Mouse (Mus musculus): Measurements from ENCODE around the gene Dhrs1. TPM values are rescaled to one million over a fixed set of nuclear protein-coding genes. Genes with fewer than 3 reads are reported as not detected.
A peak's percentile ranks its signal among the peaks of the same experiment; 100 is the strongest.

Dhrs1 gene
- polyA plus RNA-seq, 1 experiment from 2014 or later, result 72.8 TPM

DNA sequence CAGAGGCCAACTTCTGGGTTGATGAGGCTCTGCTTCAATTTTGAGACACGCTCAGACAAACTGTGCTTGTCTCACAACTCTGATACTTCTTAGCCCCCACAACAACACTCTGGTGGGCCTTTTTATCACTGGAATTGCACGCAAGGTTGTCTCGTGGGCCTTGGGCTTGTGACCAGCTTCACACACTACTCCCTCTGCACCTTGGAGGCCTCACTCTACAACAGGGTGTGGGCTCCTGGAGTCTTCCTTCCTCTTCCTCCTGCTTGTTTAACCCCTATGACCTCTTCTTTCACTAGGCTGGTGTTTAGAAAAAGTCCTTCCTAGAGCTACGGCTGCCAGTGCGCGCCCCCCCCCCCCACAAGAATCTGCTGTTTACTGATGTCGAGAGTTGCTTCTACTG is 31.2 kb upstream of the Dhrs1 start:
- ATAC-seq (ENCODE audit: insufficient number of reproducible peaks, low FRiP score, low TSS enrichment, low read depth) (no peak), DNase-seq (ENCODE audit: low spot score) (no peak)
- Histone ChIP-seq H3K27ac (replicated peaks; ENCODE audit: low read depth, low read length) (no peak overlapping the region), H3K9me3 (ENCODE audit: control insufficient read depth, low read length) (no peaks in the 10 kb centered on the region), H3K36me3 (ENCODE audit: control insufficient read depth, insufficient read depth, low read length) (no peaks in the 10 kb centered on the region), H3K4me3 (ENCODE audit: low read depth, low read length) (no peak overlapping the region), H3K27me3 (ENCODE audit: control insufficient read depth, insufficient read depth, low read length) (no peaks in the 10 kb centered on the region), H3K4me2 (ENCODE audit: low read depth, severe bottlenecking) (no peak overlapping the region), H3K9ac (ENCODE audit: low read length) (no peak overlapping the region), H3K4me1 (ENCODE audit: control insufficient read depth, insufficient read depth, low read length) (peaks cover 4% of the 10 kb centered on the region)
- 80% methylated on average over 7 of the region's 7 CpGs for WGBS

DNA sequence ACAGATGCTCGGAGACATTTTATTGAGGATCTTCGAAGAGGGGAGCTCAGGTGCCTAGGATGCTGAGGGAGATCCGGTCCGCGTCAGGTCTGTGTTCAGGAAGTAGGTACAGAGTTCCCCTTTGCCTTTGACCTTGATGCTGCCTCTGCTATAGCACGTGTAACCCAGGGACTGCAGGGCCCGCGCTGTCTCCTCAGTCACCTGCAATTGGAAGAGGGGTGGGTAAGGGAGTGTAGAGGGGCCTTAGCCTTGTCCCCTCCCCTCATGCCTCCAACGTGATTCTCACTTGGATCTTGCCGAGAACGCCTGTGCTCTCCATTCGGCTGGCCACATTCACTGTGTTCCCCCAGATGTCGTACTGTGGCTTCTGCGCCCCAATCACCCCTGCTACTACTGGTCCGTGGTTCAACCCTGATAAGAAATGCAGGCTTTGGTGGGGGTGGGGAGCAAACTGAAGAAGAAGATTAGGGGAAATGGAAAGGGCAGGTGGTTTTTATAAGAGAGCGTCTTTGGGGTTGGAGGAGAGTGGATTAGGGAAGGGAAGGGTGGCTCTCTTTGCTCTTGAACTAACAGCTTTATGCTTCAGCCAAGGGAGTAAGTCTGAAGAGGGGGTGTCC is 23.7 kb upstream of the Dhrs1 start:
- no peak for ATAC-seq (ENCODE audit: insufficient number of reproducible peaks, low FRiP score, low TSS enrichment, low read depth)
- H3K4me1 ChIP-seq (ENCODE audit: control insufficient read depth, insufficient read depth, low read length), result no peaks in the 10 kb centered on the region
- H3K9ac ChIP-seq (ENCODE audit: low read length), result no peak overlapping the region
- H3K36me3 ChIP-seq (ENCODE audit: control insufficient read depth, insufficient read depth, low read length), result no peaks in the 10 kb centered on the region
- no peak overlapping the region for H3K4me2 ChIP-seq (ENCODE audit: low read depth, severe bottlenecking)
- DNase-seq (ENCODE audit: low spot score), result no peak
- no peaks in the 10 kb centered on the region for H3K9me3 ChIP-seq (ENCODE audit: control insufficient read depth, low read length)
- no peak overlapping the region for H3K27ac ChIP-seq (replicated peaks; ENCODE audit: low read depth, low read length)
- peaks cover 12% of the 10 kb centered on the region for H3K27me3 ChIP-seq (ENCODE audit: control insufficient read depth, insufficient read depth, low read length)
- WGBS, result 74% methylated on average over 16 of the region's 16 CpGs
- H3K4me3 ChIP-seq (ENCODE audit: low read depth, low read length), result no peak overlapping the region

DNA sequence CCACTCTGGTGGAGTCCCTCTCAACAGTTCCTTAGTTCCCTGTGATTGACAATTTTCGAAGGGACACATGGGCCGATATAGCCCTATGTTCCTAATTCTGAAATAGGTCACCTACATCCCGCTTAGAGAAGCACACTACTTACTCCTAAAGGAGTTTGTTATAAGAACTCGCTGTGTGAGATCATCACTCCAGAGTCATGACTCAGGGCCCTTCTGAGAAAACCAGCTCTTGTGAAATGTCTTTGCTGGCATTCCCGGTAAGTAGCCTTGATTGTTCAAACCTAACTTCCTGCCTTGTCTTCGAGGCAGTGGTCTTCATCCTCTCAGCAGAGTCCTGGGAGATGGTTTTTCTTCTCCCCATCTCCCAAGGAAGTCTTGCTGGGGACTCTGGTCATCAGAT is 23.1 kb upstream of the Dhrs1 start:
- H3K9ac ChIP-seq (ENCODE audit: low read length), result no peak overlapping the region
- WGBS, result 87% methylated on average over 6 of the region's 6 CpGs
- H3K27me3 ChIP-seq (ENCODE audit: control insufficient read depth, insufficient read depth, low read length), result peaks cover 12% of the 10 kb centered on the region
- H3K4me1 ChIP-seq (ENCODE audit: control insufficient read depth, insufficient read depth, low read length), result no peaks in the 10 kb centered on the region
- DNase-seq (ENCODE audit: low spot score), result no peak
- H3K4me3 ChIP-seq (ENCODE audit: low read depth, low read length), result no peak overlapping the region
- no peak overlapping the region for H3K27ac ChIP-seq (replicated peaks; ENCODE audit: low read depth, low read length)
- H3K9me3 ChIP-seq (ENCODE audit: control insufficient read depth, low read length), result no peaks in the 10 kb centered on the region
- ATAC-seq (ENCODE audit: insufficient number of reproducible peaks, low FRiP score, low TSS enrichment, low read depth), result no peak
- no peaks in the 10 kb centered on the region for H3K36me3 ChIP-seq (ENCODE audit: control insufficient read depth, insufficient read depth, low read length)
- no peak overlapping the region for H3K4me2 ChIP-seq (ENCODE audit: low read depth, severe bottlenecking)

DNA sequence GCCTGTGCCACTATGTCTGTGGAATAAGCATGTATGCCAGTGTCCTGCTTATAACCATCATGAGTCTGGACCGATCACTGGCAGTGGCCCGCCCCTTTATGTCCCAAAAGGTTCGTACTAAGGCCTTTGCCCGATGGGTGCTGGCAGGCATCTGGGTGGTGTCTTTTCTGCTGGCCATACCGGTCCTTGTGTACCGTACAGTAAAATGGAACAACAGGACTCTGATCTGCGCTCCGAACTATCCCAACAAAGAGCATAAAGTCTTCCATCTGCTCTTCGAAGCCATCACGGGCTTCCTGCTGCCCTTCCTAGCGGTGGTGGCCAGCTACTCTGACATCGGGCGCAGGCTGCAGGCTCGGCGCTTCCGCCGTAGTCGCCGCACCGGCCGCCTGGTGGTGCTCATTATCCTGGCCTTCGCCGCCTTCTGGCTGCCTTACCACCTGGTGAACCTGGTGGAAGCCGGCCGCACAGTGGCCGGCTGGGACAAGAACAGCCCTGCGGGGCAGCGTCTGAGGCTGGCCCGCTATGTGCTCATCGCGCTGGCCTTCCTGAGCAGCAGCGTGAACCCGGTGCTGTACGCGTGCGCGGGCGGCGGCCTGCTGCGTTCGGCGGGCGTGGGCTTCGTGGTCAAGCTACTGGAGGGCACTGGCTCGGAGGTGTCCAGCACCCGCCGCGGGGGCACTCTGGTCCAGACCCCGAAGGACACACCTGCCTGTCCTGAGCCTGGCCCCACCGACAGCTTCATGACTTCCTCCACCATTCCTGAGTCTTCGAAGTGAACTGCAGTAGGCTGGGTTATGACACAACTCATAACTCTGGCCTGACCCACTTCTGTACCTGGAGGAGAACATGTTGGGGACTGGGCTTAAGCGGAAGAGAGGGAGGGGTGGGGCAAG is 22.3 kb upstream of the Dhrs1 start:
- Histone ChIP-seq H3K4me1 (ENCODE audit: control insufficient read depth, insufficient read depth, low read length) (0 out of 2 replicates have a peak, but pooled peaks cover under 1% of the 10 kb centered on the region), H3K4me3 (ENCODE audit: low read depth, low read length) (peak overlapping the region; percentile 26), H3K9me3 (ENCODE audit: control insufficient read depth, low read length) (no peaks in the 10 kb centered on the region), H3K36me3 (ENCODE audit: control insufficient read depth, insufficient read depth, low read length) (no peaks in the 10 kb centered on the region), H3K27me3 (ENCODE audit: control insufficient read depth, insufficient read depth, low read length) (peaks cover 12% of the 10 kb centered on the region), H3K27ac (replicated peaks; ENCODE audit: low read depth, low read length) (no peak overlapping the region), H3K9ac (ENCODE audit: low read length) (peak overlapping the region; percentile 61), H3K4me2 (ENCODE audit: low read depth, severe bottlenecking) (peak overlapping the region; percentile 84)
- DNase-seq (ENCODE audit: low spot score) (peak; percentile 83), ATAC-seq (ENCODE audit: insufficient number of reproducible peaks, low FRiP score, low TSS enrichment, low read depth) (peak; percentile 57; the same call in 1 of the 2 replicates)
- 12% methylated on average over 52 of the region's 52 CpGs for WGBS

DNA sequence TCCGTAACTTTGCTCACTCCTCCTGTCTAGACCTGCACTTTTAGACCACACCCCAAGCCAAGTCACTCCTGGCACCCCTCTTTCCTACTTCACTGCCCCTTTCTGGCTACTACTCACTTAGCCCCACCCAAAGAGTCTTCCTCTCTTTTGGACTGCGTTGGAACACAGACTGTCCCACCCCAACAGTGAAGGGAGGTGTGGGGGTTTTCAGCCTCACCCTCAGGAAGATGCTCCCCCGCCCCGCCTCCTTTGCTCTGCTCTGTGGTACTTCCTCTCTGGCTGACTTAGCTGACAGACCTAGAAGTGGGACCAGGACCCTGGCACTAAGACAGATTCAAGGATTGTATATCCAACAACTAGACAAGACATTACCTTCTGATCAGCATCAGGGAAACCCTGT is 20.2 kb upstream of the Dhrs1 start, which contains the start of gene Ltb4r1:
Gene Ltb4r1, plus strand, starts transcription at position 267 of the 400 bp plus-strand sequence.
- 78% methylated on average over 4 of the region's 4 CpGs for WGBS
- Histone ChIP-seq H3K9me3 (ENCODE audit: control insufficient read depth, low read length) (no peaks in the 10 kb centered on the region), H3K27ac (replicated peaks; ENCODE audit: low read depth, low read length) (no peak within 1 kb of the TSS), H3K36me3 (ENCODE audit: control insufficient read depth, insufficient read depth, low read length) (no peaks in the 10 kb centered on the region), H3K4me2 (ENCODE audit: low read depth, severe bottlenecking) (no peak within 1 kb of the TSS), H3K4me3 (ENCODE audit: low read depth, low read length) (no peak within 1 kb of the TSS), H3K4me1 (ENCODE audit: control insufficient read depth, insufficient read depth, low read length) (peaks cover 7% of the 10 kb centered on the region; the same call in 1 of the 2 replicates), H3K9ac (ENCODE audit: low read length) (no peak within 1 kb of the TSS), H3K27me3 (ENCODE audit: control insufficient read depth, insufficient read depth, low read length) (peaks cover 24% of the 10 kb centered on the region)
- DNase-seq (ENCODE audit: low spot score) (no peak), ATAC-seq (ENCODE audit: insufficient number of reproducible peaks, low FRiP score, low TSS enrichment, low read depth) (no peak)

DNA sequence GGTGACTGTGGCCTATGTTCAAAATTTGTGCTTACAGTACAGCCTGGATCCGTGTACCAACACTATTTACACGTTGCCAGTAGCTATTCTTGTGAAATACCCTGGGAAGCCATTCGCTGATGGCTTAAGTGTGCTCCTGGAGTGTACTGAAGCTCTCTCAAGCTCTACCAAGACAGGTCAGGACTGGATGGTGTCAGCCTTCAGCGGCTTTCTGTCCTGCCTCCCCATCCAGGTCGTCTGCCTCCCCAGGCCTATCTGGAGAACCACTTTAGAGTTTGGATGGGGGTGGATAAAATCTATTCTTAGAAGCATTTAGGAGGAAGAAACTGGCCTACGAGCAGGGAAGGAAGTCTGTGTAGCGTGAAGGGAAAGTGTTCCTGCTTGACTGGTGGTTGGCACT is 17.7 kb upstream of the Dhrs1 start:
- Histone ChIP-seq H3K27me3 (ENCODE audit: control insufficient read depth, insufficient read depth, low read length) (peaks cover 24% of the 10 kb centered on the region), H3K9ac (ENCODE audit: low read length) (no peak overlapping the region; the same call in 1 of the 2 replicates), H3K4me2 (ENCODE audit: low read depth, severe bottlenecking) (no peak overlapping the region), H3K4me1 (ENCODE audit: control insufficient read depth, insufficient read depth, low read length) (peaks cover 7% of the 10 kb centered on the region; the same call in 1 of the 2 replicates), H3K9me3 (ENCODE audit: control insufficient read depth, low read length) (no peaks in the 10 kb centered on the region), H3K36me3 (ENCODE audit: control insufficient read depth, insufficient read depth, low read length) (no peaks in the 10 kb centered on the region), H3K4me3 (ENCODE audit: low read depth, low read length) (no peak overlapping the region), H3K27ac (replicated peaks; ENCODE audit: low read depth, low read length) (no peak overlapping the region)
- 71% methylated on average over 7 of the region's 7 CpGs for WGBS
- ATAC-seq (ENCODE audit: insufficient number of reproducible peaks, low FRiP score, low TSS enrichment, low read depth) (no peak), DNase-seq (ENCODE audit: low spot score) (no peak)

DNA sequence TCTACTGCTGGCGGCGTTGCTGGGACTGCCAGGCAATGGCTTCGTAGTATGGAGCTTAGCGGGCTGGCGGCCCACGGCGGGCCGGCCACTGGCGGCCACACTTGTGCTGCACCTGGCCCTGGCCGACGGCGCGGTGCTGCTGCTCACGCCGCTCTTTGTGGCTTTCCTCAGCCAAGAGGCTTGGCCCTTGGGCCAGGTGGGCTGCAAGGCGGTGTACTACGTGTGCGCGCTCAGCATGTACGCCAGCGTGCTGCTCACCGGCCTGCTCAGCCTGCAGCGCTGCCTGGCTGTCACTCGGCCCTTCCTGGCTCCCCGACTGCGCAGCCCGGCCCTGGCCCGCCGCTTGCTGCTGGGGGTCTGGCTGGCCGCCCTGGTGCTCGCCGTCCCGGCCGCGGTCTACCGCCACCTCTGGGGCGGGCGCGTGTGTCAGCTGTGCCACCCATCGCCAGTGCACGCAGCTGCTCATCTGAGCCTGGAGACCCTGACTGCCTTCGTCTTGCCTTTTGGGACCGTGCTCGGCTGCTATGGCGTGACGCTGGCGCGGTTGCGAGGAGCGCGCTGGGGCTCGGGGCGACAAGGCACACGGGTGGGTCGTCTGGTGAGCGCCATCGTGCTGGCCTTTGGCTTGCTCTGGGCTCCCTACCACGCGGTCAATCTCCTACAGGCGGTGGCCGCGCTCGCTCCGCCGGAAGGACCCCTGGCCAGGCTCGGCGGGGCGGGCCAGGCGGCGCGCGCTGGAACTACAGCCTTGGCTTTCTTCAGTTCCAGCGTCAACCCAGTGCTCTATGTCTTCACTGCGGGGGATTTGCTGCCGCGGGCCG is 16.7 kb upstream of the Dhrs1 start:
- Histone ChIP-seq H3K4me1 (ENCODE audit: control insufficient read depth, insufficient read depth, low read length) (peaks cover 7% of the 10 kb centered on the region; the same call in 1 of the 2 replicates), H3K9ac (ENCODE audit: low read length) (peak overlapping the region; percentile 70), H3K27ac (replicated peaks; ENCODE audit: low read depth, low read length) (no peak overlapping the region), H3K27me3 (ENCODE audit: control insufficient read depth, insufficient read depth, low read length) (peaks cover 17% of the 10 kb centered on the region), H3K9me3 (ENCODE audit: control insufficient read depth, low read length) (no peaks in the 10 kb centered on the region), H3K4me3 (ENCODE audit: low read depth, low read length) (peak overlapping the region; percentile 51), H3K4me2 (ENCODE audit: low read depth, severe bottlenecking) (peak overlapping the region; percentile 93), H3K36me3 (ENCODE audit: control insufficient read depth, insufficient read depth, low read length) (no peaks in the 10 kb centered on the region)
- under 1% methylated on average over 77 of the region's 77 CpGs for WGBS
- DNase-seq (ENCODE audit: low spot score) (peak; percentile 77), ATAC-seq (ENCODE audit: insufficient number of reproducible peaks, low FRiP score, low TSS enrichment, low read depth) (peak; percentile 68)

DNA sequence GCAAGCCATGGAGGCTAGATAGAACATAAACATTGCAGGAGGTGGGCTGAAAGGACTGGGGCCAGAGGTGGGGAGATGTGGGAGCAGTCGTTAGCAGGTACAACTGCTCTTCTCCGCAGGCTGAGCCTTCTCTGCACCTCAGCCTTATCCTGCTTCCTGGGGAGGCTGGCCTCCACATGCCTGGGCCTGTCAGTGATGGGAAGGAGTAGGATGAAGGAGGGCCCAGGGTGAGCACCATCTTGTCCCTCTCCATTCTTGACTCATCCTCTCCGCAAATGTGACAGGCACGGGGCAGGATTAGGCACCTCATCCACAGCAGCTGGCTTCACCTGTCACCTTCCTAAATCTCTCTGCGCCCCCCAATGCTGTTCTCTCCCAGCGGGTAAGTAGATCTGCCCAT is 15.7 kb upstream of the Dhrs1 start, which contains the start of gene Ltb4r2:
Gene Ltb4r2, plus strand, starts transcription at position 266 of the 400 bp plus-strand sequence.
- DNase-seq (ENCODE audit: low spot score) (no peak), ATAC-seq (ENCODE audit: insufficient number of reproducible peaks, low FRiP score, low TSS enrichment, low read depth) (no peak)
- no peak within 1 kb of the TSS for H3K27ac ChIP-seq (replicated peaks; ENCODE audit: low read depth, low read length)
- H3K4me2 ChIP-seq (ENCODE audit: low read depth, severe bottlenecking), result peak within 1 kb of the TSS; percentile 93
- no peaks in the 10 kb centered on the region for H3K36me3 ChIP-seq (ENCODE audit: control insufficient read depth, insufficient read depth, low read length)
- H3K27me3 ChIP-seq (ENCODE audit: control insufficient read depth, insufficient read depth, low read length), result peaks cover 11% of the 10 kb centered on the region
- peak within 1 kb of the TSS; percentile 70 for H3K9ac ChIP-seq (ENCODE audit: low read length)
- WGBS, result 70% methylated on average over 6 of the region's 6 CpGs
- peaks cover 7% of the 10 kb centered on the region; the same call in 1 of the 2 replicates for H3K4me1 ChIP-seq (ENCODE audit: control insufficient read depth, insufficient read depth, low read length)
- peak within 1 kb of the TSS; percentile 51 for H3K4me3 ChIP-seq (ENCODE audit: low read depth, low read length)
- no peaks in the 10 kb centered on the region for H3K9me3 ChIP-seq (ENCODE audit: control insufficient read depth, low read length)

Measured in limb, embryonic 11.5 days (tissue).